Mouse (Mus musculus) left cerebral cortex, postnatal 25 days (tissue): ENCODE results near the gene Kbtbd12. TPM values are rescaled to one million over a fixed set of nuclear protein-coding genes. Genes with fewer than 3 reads are reported as not detected.

ENCODE experiments used
- DNase-seq, 2 experiments: peaks; one replicate each; pipeline ENCODE4 v3.0.0; 2022; ENCODE audit warnings: low spot score in 2 of 2, mixed read lengths in 1 of 2
- intact Hi-C: fragments of 180-260 bp; cut with DNase I; formaldehyde crosslinking; loops from one replicate; pipeline ENCODE4 v1.15.1; 2025
- total RNA-seq, 2 experiments: library from RNA; stranded (reverse); gene quantifications; 2 replicates each; pipeline ENCODE4 v1.2.3; 2021

Kbtbd12 gene
- total RNA-seq, 2 experiments from 2014 or later, result 0.23 to 0.55 TPM

- intact Hi-C loops, result no loop called here
- no peak for DNase-seq
Observed at GRCm38 (mm10) chr6:88517701-88518403, 119.9 kb downstream of the Kbtbd12 start.

GRCm38 (mm10) chr6:88516667-88517066 lies 121.1 kb downstream of the Kbtbd12 start:
- no peak for DNase-seq
- intact Hi-C loops, result no loop called here

DNA sequence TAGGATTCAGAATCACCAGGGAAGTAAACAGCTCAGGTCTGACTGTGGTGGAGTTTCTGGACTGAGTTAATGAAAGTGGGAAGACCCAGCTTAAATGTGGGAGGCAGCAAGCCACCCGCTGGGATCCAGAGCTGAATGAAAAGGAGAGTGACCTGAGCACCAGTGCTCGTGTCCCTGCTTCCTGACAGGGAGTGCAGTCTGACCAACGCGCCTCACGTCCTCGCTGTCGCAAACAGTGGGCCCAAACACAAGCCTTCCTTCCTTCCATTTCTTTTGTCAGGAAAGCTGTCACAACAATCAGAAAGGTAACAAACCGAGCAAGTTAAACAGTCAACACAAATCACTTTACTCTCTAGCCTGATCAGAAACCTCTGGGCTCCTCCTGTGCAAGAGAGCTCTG lies 121.8 kb downstream of the Kbtbd12 start:
- intact Hi-C loops, result no loop called here
- DNase-seq, result no peak

GRCm38 (mm10) chr6:88514546-88514945 lies 123.2 kb downstream of the Kbtbd12 start:
- intact Hi-C loops, result no loop called here
- DNase-seq, result peak in 1 of 2 experiments; percentile 62

- intact Hi-C loops, result no loop called here
- no peak for DNase-seq
Observed at GRCm38 (mm10) chr6:88513984-88514383, 123.8 kb downstream of the Kbtbd12 start.

GRCm38 (mm10) chr6:88503044-88503443 lies 134.7 kb downstream of the Kbtbd12 start:
- intact Hi-C loops, result loop anchor here (5.0 kb wide), 2 partner anchors 316 to 391 kb away; no protein-coding TSS in a partner anchor

DNA sequence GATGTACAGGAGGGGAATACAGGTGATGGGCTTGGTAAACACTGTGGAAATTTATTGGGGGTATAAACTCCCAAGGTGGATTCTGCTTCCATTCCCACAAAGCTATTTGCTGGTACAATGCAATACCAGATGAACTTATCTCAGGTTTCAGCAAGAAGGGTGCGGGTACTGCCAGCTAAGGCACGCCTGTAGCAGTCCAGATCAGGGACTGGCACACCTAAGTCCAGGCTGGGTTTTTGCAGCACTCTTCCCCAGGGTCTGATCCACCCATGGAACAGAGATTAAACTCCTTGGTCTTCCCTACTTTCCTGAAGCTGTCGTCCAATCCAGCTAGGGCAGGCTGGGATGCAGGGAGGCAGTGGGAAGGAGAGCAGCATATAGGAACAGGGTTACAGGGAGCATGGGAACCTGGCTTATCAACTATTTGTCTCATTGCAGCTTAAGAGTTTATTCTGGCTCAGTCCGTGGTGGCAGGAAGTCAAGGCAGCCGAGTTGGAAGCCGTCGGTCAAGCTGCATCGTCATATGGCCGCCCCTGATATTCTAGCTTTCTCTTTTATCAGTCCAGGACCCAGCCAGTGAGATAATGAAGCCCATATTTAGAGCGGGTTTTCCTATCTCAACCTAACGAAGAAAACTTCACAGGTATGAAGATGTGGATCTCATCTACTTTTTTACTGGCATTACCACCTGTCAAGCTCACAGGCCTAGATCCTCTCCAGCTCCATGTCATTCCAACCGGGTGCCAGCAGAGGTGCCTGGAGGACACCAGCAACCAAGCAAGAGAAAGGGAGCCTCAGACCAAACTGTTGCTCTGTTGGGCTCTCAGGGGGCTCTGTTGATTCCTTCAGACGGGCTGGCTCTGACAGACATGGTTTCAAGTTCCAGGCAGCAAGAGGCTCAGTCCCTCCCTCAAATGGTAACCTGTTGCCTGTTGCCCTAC lies 135.4 kb downstream of the Kbtbd12 start:
- intact Hi-C loops, result loop anchor here (5.0 kb wide), 2 partner anchors 315 to 390 kb away; no protein-coding TSS in a partner anchor
- no peak for DNase-seq

More at GRCm38 (mm10) chr6:88503044-88503443, 134.7 kb downstream of the Kbtbd12 start:
- no peak for DNase-seq

DNA sequence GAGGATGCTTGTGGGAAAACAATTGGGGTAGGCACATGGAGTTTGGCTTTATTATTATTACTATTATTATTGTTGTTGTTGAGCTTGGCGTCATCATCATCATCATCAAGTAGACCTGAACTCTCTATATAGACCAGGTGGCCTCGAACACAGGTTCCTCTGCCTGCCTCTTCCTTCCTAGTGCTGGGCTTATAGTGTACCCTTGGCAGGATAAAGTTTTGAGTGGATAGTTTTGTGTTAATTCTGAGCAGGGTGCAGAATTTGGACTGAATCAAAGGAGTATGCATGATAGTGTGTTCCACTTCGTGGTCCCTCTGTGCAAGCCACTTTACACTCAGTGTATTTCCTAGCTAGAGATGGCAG lies 137.4 kb downstream of the Kbtbd12 start:
- intact Hi-C loops, result loop anchor here (5.0 kb wide), 2 partner anchors 313 to 388 kb away; no protein-coding TSS in a partner anchor
- DNase-seq, result no peak

- DNase-seq, result peak; percentile 40 to 59
- intact Hi-C loops, result loop anchor here (5.0 kb wide), 2 partner anchors 312 to 387 kb away; no protein-coding TSS in a partner anchor
Observed at GRCm38 (mm10) chr6:88499481-88500404, 138.0 kb downstream of the Kbtbd12 start.

Other genes starting within 250 kb of the Kbtbd12 start
- gene Eefsec, start 191.4 kb downstream of the Kbtbd12 start, total RNA-seq, result 10 to 100 TPM; 22.3 to 24.7 TPM
- gene Ruvbl1, start 172.5 kb downstream of the Kbtbd12 start, total RNA-seq, result 10 to 100 TPM; 37.3 to 38.7 TPM
- gene Sec61a1, start 119.0 kb downstream of the Kbtbd12 start, total RNA-seq, result 10 to 100 TPM; 85.7 to 96.5 TPM
- 100 to 1,000 TPM; 185 to 205 TPM for gene Mgll, start 86.5 kb upstream of the Kbtbd12 start, total RNA-seq
- gene Abtb1, start 204.0 kb upstream of the Kbtbd12 start, total RNA-seq, result 10 to 100 TPM; 34.8 to 35.3 TPM
- gene Podxl2, start 237.1 kb upstream of the Kbtbd12 start, total RNA-seq, result 100 to 1,000 TPM; 173 to 180 TPM